Mouse (Mus musculus) liver, postnatal 0 days (tissue): ENCODE data around the gene Bad.

Experiments used
- CTCF ChIP-seq: sonication (generic); IDR thresholded peaks from 2 replicates; pipeline ENCODE4 v1.5.1; 2016; ENCODE audit warnings: antibody characterized with exemption, low read depth
- EP300 ChIP-seq: IDR thresholded peaks from 2 replicates; pipeline ENCODE4 v1.6.1; 2016; ENCODE audit warnings: antibody characterized with exemption, low read depth, mild to moderate bottlenecking

DNA sequence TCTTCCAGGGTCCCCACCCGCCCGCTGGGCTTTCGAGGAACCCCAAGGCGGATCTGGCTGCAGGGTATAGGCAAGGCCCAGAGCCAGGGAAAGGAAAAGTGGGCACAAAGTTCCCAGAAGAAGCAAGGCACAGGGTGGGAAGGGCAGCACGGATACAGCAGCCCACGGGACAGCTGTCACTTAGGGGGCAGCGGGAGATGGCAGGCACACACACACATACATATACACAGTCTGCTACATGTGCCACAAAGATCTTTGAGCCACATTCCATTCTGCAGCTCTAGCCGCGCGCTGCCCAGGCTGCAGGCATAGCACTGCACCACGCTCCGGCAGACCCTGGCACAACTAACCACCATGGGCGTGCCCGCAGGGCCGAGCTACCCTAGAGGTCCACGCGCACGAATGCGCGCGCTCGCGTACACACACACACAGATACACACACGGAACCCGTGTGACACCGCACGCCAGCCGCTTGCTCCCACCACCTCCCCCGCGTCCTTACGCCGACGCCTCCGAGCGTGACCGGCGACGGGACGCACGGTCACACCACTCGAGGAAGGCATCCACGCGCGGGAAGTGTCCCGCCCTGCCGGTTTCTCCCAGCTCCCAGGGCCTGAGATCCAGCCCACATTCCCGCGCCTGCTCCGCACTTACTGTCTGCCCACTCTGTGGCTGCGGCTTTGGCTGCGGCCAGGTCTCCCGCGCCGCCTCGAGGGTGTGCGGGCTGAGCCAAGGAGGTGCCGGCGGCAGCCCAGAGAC is 8.0 kb upstream of the Bad start:
- TF ChIP-seq CTCF (no peak), EP300 (no peak)
